Mouse (Mus musculus) embryonic facial prominence, embryonic 14.5 days (tissue): ENCODE measurements around the gene Thap12. TPM values are rescaled to one million over a fixed set of nuclear protein-coding genes. Genes with fewer than 3 reads are reported as not detected.

Experiments used
- ATAC-seq: fragments of 200-750 bp; cut with Nextera tagmentation; 2 replicates; pipeline ENCODE4 v1.8.0; 2017; ENCODE audit warnings: low read depth, moderate number of reproducible peaks, moderate TSS enrichment
- DNase-seq: peaks from one replicate; pipeline ENCODE4 v3.0.0-alpha.2; 2015; ENCODE audit warnings: low spot score
- H3K27ac ChIP-seq: fragments of 300-500 bp; sonication (generic); replicated peaks from 2 replicates; pipeline ENCODE4 v1.5.1; 2014; ENCODE audit warnings: low read depth, mild to moderate bottlenecking, low read length, moderate library complexity
- H3K27me3 ChIP-seq: fragments of 300-500 bp; sonication (generic); replicated peaks from 2 replicates; pipeline ENCODE4 v1.6.1; 2014; ENCODE audit warnings: low read length; ENCODE audit not compliant: control insufficient read depth, insufficient read depth
- H3K36me3 ChIP-seq: fragments of 300-500 bp; sonication (generic); 2 replicates; pipeline ENCODE4 v1.6.1; 2014; ENCODE audit warnings: low read length, mixed read lengths; ENCODE audit not compliant: control insufficient read depth, insufficient read depth
- H3K4me1 ChIP-seq: fragments of 300-500 bp; sonication (generic); 2 replicates; pipeline ENCODE4 v1.6.1; 2014; ENCODE audit warnings: antibody characterized with exemption, low read length; ENCODE audit not compliant: control insufficient read depth, insufficient read depth
- H3K4me2 ChIP-seq: fragments of 300-500 bp; sonication (generic); 2 replicates; pipeline ENCODE4 v1.6.1; 2014; ENCODE audit warnings: low read depth, mild to moderate bottlenecking, low read length, moderate library complexity, mixed read lengths
- H3K4me3 ChIP-seq: fragments of 300-500 bp; sonication (generic); 2 replicates; pipeline ENCODE4 v1.5.1; 2014; ENCODE audit warnings: low read depth, mild to moderate bottlenecking, low read length
- H3K9ac ChIP-seq: fragments of 300-500 bp; sonication (generic); 2 replicates; pipeline ENCODE4 v1.6.1; 2014; ENCODE audit warnings: low read depth, mild to moderate bottlenecking, low read length, moderate library complexity, mixed read lengths
- H3K9me3 ChIP-seq: fragments of 300-500 bp; sonication (generic); 2 replicates; pipeline ENCODE4 v1.6.1; 2016; ENCODE audit warnings: low read length; ENCODE audit not compliant: control insufficient read depth
- WGBS: fragments of 180-500 bp; shearing (Covaris S2); extraction: QIAGEN DNeasy Blood & Tissue Kit; methylation state at CpG from one replicate; pipeline ENCODE4 v1.1.7; 2014; 5-methylcytosine and 5-hydroxymethylcytosine counted together
- polyA plus RNA-seq: library from polyadenylated mRNA; unstranded; fragments of >200 nt; fragmentation: Nextera tagmentation; extraction: Ambion mirVana; gene quantifications from 2 replicates; pipeline ENCODE4 v1.2.1, GENCODE M21; 2014

Thap12 gene
- polyA plus RNA-seq, 1 experiment from 2014 or later: 58.0 TPM

GRCm38 (mm10) chr7:98728499-98728898 lies 25.6 kb downstream of the Thap12 start:
- DNase-seq (no peak), ATAC-seq (no peak)
- Histone ChIP-seq H3K9ac (no peak overlapping the region), H3K4me3 (no peak overlapping the region), H3K27ac (no peak overlapping the region), H3K36me3 (no peaks in the 10 kb centered on the region), H3K4me2 (no peak overlapping the region), H3K9me3 (no peaks in the 10 kb centered on the region), H3K27me3 (0 out of 2 replicates have a peak, but pooled peaks cover 4% of the 10 kb centered on the region), H3K4me1 (0 out of 2 replicates have a peak, but pooled peaks cover 7% of the 10 kb centered on the region)
- 67% methylated on average over 3 of the region's 3 CpGs for WGBS

- H3K4me2 ChIP-seq: peak overlapping the region; percentile 43
- no peaks in the 10 kb centered on the region for H3K9me3 ChIP-seq
- 0 out of 2 replicates have a peak, but pooled peaks cover 7% of the 10 kb centered on the region for H3K4me1 ChIP-seq
- no peak overlapping the region for H3K27ac ChIP-seq
- DNase-seq (peak; percentile 57), ATAC-seq (peak; percentile 79; the same call in 1 of the 2 replicates)
- WGBS: 12% methylated on average over 19 of the region's 19 CpGs
- 0 out of 2 replicates have a peak, but pooled peaks cover 4% of the 10 kb centered on the region for H3K27me3 ChIP-seq
- no peaks in the 10 kb centered on the region for H3K36me3 ChIP-seq
- H3K9ac ChIP-seq: peak overlapping the region; percentile 32; the same call in 1 of the 2 replicates
- no peak overlapping the region for H3K4me3 ChIP-seq
Measured at GRCm38 (mm10) chr7:98729661-98730271, 26.9 kb downstream of the Thap12 start.

- Histone ChIP-seq H3K36me3 (no peaks in the 10 kb centered on the region), H3K4me3 (no peak overlapping the region), H3K9me3 (no peaks in the 10 kb centered on the region), H3K27me3 (0 out of 2 replicates have a peak, but pooled peaks cover 4% of the 10 kb centered on the region), H3K9ac (no peak overlapping the region), H3K4me2 (no peak overlapping the region), H3K27ac (no peak overlapping the region), H3K4me1 (peaks cover 5% of the 10 kb centered on the region)
- DNase-seq (peak; percentile 30), ATAC-seq (no peak)
- WGBS: 80% methylated on average over 4 of the region's 4 CpGs
Measured at GRCm38 (mm10) chr7:98733958-98734357, 31.1 kb downstream of the Thap12 start.

- Histone ChIP-seq H3K27ac (0 out of 2 replicates have a peak overlapping the region, but pooled peaks have one; percentile 56), H3K27me3 (0 out of 2 replicates have a peak, but pooled peaks cover 4% of the 10 kb centered on the region), H3K4me2 (peak overlapping the region; percentile 27), H3K9ac (peak overlapping the region; percentile 42; the same call in 1 of the 2 replicates), H3K36me3 (no peaks in the 10 kb centered on the region), H3K4me1 (peaks cover 6% of the 10 kb centered on the region), H3K9me3 (no peaks in the 10 kb centered on the region), H3K4me3 (no peak overlapping the region)
- WGBS: 10% methylated on average over 9 of the region's 10 CpGs
- ATAC-seq (peak; percentile 87), DNase-seq (peak; percentile 86)
Measured at GRCm38 (mm10) chr7:98734876-98735275, 32.0 kb downstream of the Thap12 start.

- 77% methylated on average over 7 of the region's 7 CpGs for WGBS
- Histone ChIP-seq H3K27me3 (no peaks in the 10 kb centered on the region), H3K9ac (no peak overlapping the region), H3K36me3 (no peaks in the 10 kb centered on the region), H3K9me3 (no peaks in the 10 kb centered on the region), H3K4me1 (peaks cover 15% of the 10 kb centered on the region), H3K4me3 (no peak overlapping the region), H3K4me2 (no peak overlapping the region), H3K27ac (no peak overlapping the region)
- DNase-seq: no peak
- ATAC-seq: no peak
Measured at GRCm38 (mm10) chr7:98736780-98737550, 34.1 kb downstream of the Thap12 start.

GRCm38 (mm10) chr7:98740363-98740762 lies 37.5 kb downstream of the Thap12 start:
- no peak overlapping the region for H3K27ac ChIP-seq

GRCm38 (mm10) chr7:98743312-98743711 lies 40.4 kb downstream of the Thap12 start:
- peak; percentile 75 for DNase-seq
- H3K27me3 ChIP-seq: no peaks in the 10 kb centered on the region
- no peak overlapping the region for H3K9ac ChIP-seq
- no peak overlapping the region for H3K27ac ChIP-seq
- ATAC-seq: peak; percentile 54; the same call in 1 of the 2 replicates
- whole genome bisulfite sequencing: 10% methylated on average over 3 of the region's 3 CpGs
- peaks cover 9% of the 10 kb centered on the region for H3K4me1 ChIP-seq
- no peaks in the 10 kb centered on the region for H3K36me3 ChIP-seq
- H3K9me3 ChIP-seq: no peaks in the 10 kb centered on the region
- no peak overlapping the region for H3K4me2 ChIP-seq
- no peak overlapping the region for H3K4me3 ChIP-seq

More at GRCm38 (mm10) chr7:98740363-98740762, 37.5 kb downstream of the Thap12 start:
- ATAC-seq: no peak
- no peaks in the 10 kb centered on the region for H3K36me3 ChIP-seq
- H3K4me2 ChIP-seq: no peak overlapping the region
- H3K27me3 ChIP-seq: no peaks in the 10 kb centered on the region
- no peak overlapping the region for H3K4me3 ChIP-seq
- no peaks in the 10 kb centered on the region for H3K9me3 ChIP-seq
- H3K9ac ChIP-seq: no peak overlapping the region
- 6% methylated on average over 5 of the region's 5 CpGs for WGBS
- peaks cover 11% of the 10 kb centered on the region for H3K4me1 ChIP-seq
- no peak for DNase-seq

- Histone ChIP-seq H3K4me2 (no peak overlapping the region), H3K27me3 (no peaks in the 10 kb centered on the region), H3K27ac (no peak overlapping the region), H3K9ac (no peak overlapping the region), H3K9me3 (no peaks in the 10 kb centered on the region), H3K36me3 (no peaks in the 10 kb centered on the region), H3K4me1 (peaks cover 13% of the 10 kb centered on the region), H3K4me3 (no peak overlapping the region)
- WGBS: 56% methylated on average over 10 of the region's 10 CpGs
- ATAC-seq (peak; percentile 33; the same call in 1 of the 2 replicates), DNase-seq (no peak)
Measured at GRCm38 (mm10) chr7:98750404-98750803, 47.5 kb downstream of the Thap12 start.
